Comparison of ENCODE assay signal across 8 mouse cellular contexts in genomic region chr17:21450138-21450704, GRCm38 (mm10). TPM values are rescaled to one million over a fixed set of nuclear protein-coding genes. Genes with fewer than 3 reads are reported as not detected.
DNase-seq lines count a peak whose midpoint lies in the region; ATAC-seq lines count a peak whose summit lies in the region.

Gene Zfp51 (plus strand): TSS chr17:21450374.

- H3K4me1 ChIP-seq in hindbrain, embryonic 14.5 days (replicated peaks; ENCODE audit: control insufficient read depth, insufficient read depth, low read length) = peaks cover 6% of the 10 kb centered on the region

- peak; percentile 99 for ATAC-seq in hindbrain, embryonic 14.5 days (ENCODE audit: low FRiP score)

- H3K4me2 ChIP-seq in hindbrain, embryonic 14.5 days (replicated peaks) = peak within 1 kb of the TSS; percentile 66

- H3K27ac ChIP-seq in hindbrain, embryonic 14.5 days = peak within 1 kb of the TSS; percentile 86

- H3K27me3 ChIP-seq in hindbrain, embryonic 14.5 days (ENCODE audit: control insufficient read depth, insufficient read depth, low read length) = no peaks in the 10 kb centered on the region

- DNase-seq in R1 (ENCODE audit: low read depth, low spot score) = peak; percentile 97
- DNase-seq in cerebellum, postnatal 25 days = peak; percentile 80 to 86
- peak; percentile 67 to 70 for DNase-seq in frontal cortex, postnatal 25 days (ENCODE audit: low spot score in 2 of 2)
- DNase-seq in hindbrain, embryonic 14.5 days (ENCODE audit: low spot score) = peak; percentile 86
- DNase-seq in layer of hippocampus, postnatal 36 days = peak; percentile 85 to 88
- DNase-seq in lung, postnatal 36 days = peak; percentile 98
- peak; percentile 94 for DNase-seq in retina, postnatal 1 day
- peak; percentile 85 to 93 for DNase-seq in urinary bladder, adult 18-20 months (ENCODE audit: low spot score in 2 of 2)

- no peaks in the 10 kb centered on the region for H3K9me3 ChIP-seq in hindbrain, embryonic 14.5 days (ENCODE audit: control insufficient read depth, low read length)

- under 1% methylated on average over 26 of the region's 26 CpGs for WGBS in hindbrain, embryonic 14.5 days

- 0 out of 2 replicates have a peak, but pooled peaks cover 9% of the 10 kb centered on the region for H3K36me3 ChIP-seq in hindbrain, embryonic 14.5 days (replicated peaks; ENCODE audit: control insufficient read depth, insufficient read depth)

- peak within 1 kb of the TSS; percentile 59 for H3K9ac ChIP-seq in hindbrain, embryonic 14.5 days

- peak within 1 kb of the TSS; percentile 51 for H3K4me3 ChIP-seq in hindbrain, embryonic 14.5 days (replicated peaks; ENCODE audit: low read length)

RNA-seq across cellular contexts. Expression of gene Zfp51, which starts in this region (rescaled TPM):
- polyA plus RNA-seq in hindbrain, embryonic 14.5 days (2014; fragmentation: Nextera tagmentation; extraction: Ambion mirVana) = 14.4 and 14.5 TPM in 2 replicates
- total RNA-seq in layer of hippocampus, postnatal 36 days (2021) = 1 to 10 TPM; 3.4 to 4.2 TPM

Comparison
In these comparisons a context has a peak if more than half of its experiments do, and no peak if none do; other contexts are left out.
1. Peak in every context shown above with its lines: DNase-seq, ATAC-seq, H3K4me3 ChIP-seq and H3K27ac ChIP-seq.